Mouse (Mus musculus): ENCODE data around the gene Eps8l3.

- TF ChIP-seq CTCF (IDR thresholded peaks at IDR 0.05; ENCODE audit: low read depth, low read length) = no peak
- TF ChIP-seq POLR2A (IDR thresholded peaks at IDR 0.05; ENCODE audit: borderline replicate concordance, low read depth, low read length) = no peak
Measured at GRCm38 (mm10) chr3:107849693-107850031, 27.4 kb upstream of the Eps8l3 start.

All from bone marrow macrophage, adult 2 months (primary cell).